Mouse (Mus musculus) midbrain, postnatal 0 days (tissue): ENCODE measurements around the gene Gm49325. TPM values are rescaled to one million over a fixed set of nuclear protein-coding genes. Genes with fewer than 3 reads are reported as not detected.

ENCODE experiments used
- ATAC-seq: fragments of 200-750 bp; cut with Nextera tagmentation; 2 replicates; pipeline ENCODE4 v1.8.0; 2017; ENCODE audit warnings: moderate number of reproducible peaks, mild to moderate bottlenecking, moderate TSS enrichment, moderate library complexity; ENCODE audit not compliant: low FRiP score
- DNase-seq: peaks from one replicate; pipeline ENCODE4 v3.0.0-alpha.2; 2015; ENCODE audit warnings: low spot score
- H3K27ac ChIP-seq: fragments of 300-500 bp; sonication (generic); 2 replicates; pipeline ENCODE4 v1.5.1; 2014; ENCODE audit warnings: low read depth, mild to moderate bottlenecking, low read length, mixed read lengths
- H3K27me3 ChIP-seq: fragments of 300-500 bp; sonication (generic); 2 replicates; pipeline ENCODE4 v1.6.1; 2014; ENCODE audit warnings: low read length, control low read depth, mixed read lengths; ENCODE audit not compliant: insufficient read depth
- H3K36me3 ChIP-seq: fragments of 300-500 bp; sonication (generic); 2 replicates; pipeline ENCODE4 v1.6.1; 2014; ENCODE audit warnings: low read length, control low read depth, mixed read lengths; ENCODE audit not compliant: insufficient read depth
- H3K4me1 ChIP-seq: fragments of 300-500 bp; sonication (generic); 2 replicates; pipeline ENCODE4 v1.6.1; 2014; ENCODE audit warnings: mild to moderate bottlenecking, control low read depth, antibody characterized with exemption, low read length, mixed read lengths; ENCODE audit not compliant: insufficient read depth
- H3K4me2 ChIP-seq: fragments of 300-500 bp; sonication (generic); 2 replicates; pipeline ENCODE4 v1.6.1; 2014; ENCODE audit warnings: low read depth, mild to moderate bottlenecking, low read length, mixed read lengths; ENCODE audit not compliant: poor library complexity, severe bottlenecking
- H3K4me3 ChIP-seq: fragments of 300-500 bp; sonication (generic); 2 replicates; pipeline ENCODE4 v1.5.1; 2014; ENCODE audit warnings: low read depth, mild to moderate bottlenecking, low read length, moderate library complexity
- H3K9ac ChIP-seq: fragments of 300-500 bp; sonication (generic); replicated peaks from 2 replicates; pipeline ENCODE4 v1.6.1; 2014; ENCODE audit warnings: mild to moderate bottlenecking, low read length, moderate library complexity, mixed read lengths; ENCODE audit not compliant: poor library complexity, severe bottlenecking
- H3K9me3 ChIP-seq: fragments of 300-500 bp; sonication (generic); 2 replicates; pipeline ENCODE4 v1.6.1; 2016; ENCODE audit warnings: low read length, control low read depth
- CTCF ChIP-seq: IDR thresholded peaks from 2 replicates; pipeline ENCODE4 v1.5.1; 2016; ENCODE audit warnings: antibody characterized with exemption, mild to moderate bottlenecking
- WGBS: fragments of 180-500 bp; shearing (Covaris S2); extraction: QIAGEN DNeasy Blood & Tissue Kit; methylation state at CpG from one replicate; pipeline ENCODE4 v1.1.7; 2014; 5-methylcytosine and 5-hydroxymethylcytosine counted together
- polyA plus RNA-seq: library from polyadenylated mRNA; unstranded; fragments of >200 nt; fragmentation: Nextera tagmentation; extraction: Ambion mirVana; gene quantifications from 2 replicates; pipeline ENCODE4 v1.2.1, GENCODE M21; 2015
- total RNA-seq: library from RNA; depleted of rRNA; stranded (reverse); fragments of >200 nt; gene quantifications from 2 replicates; pipeline ENCODE4 v1.2.3, GENCODE M21; 2014

The Gm49325 gene
- total and polyA plus RNA-seq, 2 experiments from 2014 or later = 10.5 TPM; not detected in 1

DNA sequence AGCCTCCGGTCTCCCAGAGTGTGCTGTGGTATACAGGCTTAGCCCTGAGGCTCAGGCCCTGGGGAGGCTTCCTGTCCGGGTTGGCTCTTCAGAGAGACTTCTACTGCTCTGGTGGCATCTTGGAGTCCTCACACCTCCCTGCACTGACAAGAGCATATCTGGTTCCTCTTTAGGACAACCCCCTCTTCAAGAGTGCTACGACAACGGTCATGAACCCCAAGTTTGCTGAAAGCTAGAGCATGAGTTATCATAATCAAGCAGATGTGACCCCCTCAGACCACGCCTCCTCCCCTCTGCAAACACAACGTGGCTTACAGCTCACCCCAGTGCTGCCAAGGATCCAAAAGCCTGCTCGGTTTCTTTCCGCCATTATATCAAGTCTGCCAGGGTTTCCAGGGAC, 41.0 kb upstream of the Gm49325 start:
- no peak overlapping the region for H3K27ac ChIP-seq
- no peaks in the 10 kb centered on the region for H3K9me3 ChIP-seq
- DNase-seq (no peak), ATAC-seq (no peak)
- H3K27me3 ChIP-seq = no peaks in the 10 kb centered on the region
- H3K4me1 ChIP-seq = no peaks in the 10 kb centered on the region
- WGBS = 82% methylated on average over 8 of the region's 8 CpGs
- TF ChIP-seq CTCF = no peak
- H3K4me3 ChIP-seq = no peak overlapping the region
- H3K36me3 ChIP-seq = no peaks in the 10 kb centered on the region
- H3K4me2 ChIP-seq = no peak overlapping the region
- no peak overlapping the region for H3K9ac ChIP-seq

DNA sequence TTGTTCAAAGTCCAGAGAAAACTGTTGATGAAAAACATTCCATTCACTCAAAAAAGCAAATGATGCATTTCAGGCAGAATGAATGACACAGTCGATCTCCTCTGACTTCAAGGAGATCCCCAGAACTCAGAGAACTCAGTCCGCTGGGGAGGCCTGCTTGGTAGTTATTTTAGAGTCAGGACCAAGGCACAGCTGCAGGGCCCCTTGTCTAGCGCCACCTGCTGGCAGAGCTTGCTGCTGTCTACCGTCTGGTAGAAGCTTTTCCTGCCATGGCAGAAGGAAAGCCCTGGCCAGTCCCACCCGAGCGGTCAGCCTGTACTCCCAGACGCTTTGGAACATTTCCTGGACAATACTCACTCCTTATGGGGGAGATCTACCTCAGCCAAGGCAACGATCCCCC, 39.3 kb upstream of the Gm49325 start:
- no peak overlapping the region for H3K9ac ChIP-seq
- H3K36me3 ChIP-seq = no peaks in the 10 kb centered on the region
- WGBS = 33% methylated on average over 8 of the region's 8 CpGs
- H3K4me3 ChIP-seq = no peak overlapping the region
- ATAC-seq (no peak), DNase-seq (peak; percentile 56)
- peak; percentile 69 for TF ChIP-seq CTCF
- no peak overlapping the region for H3K27ac ChIP-seq
- H3K4me1 ChIP-seq = no peaks in the 10 kb centered on the region
- H3K4me2 ChIP-seq = no peak overlapping the region
- no peaks in the 10 kb centered on the region for H3K9me3 ChIP-seq
- no peaks in the 10 kb centered on the region for H3K27me3 ChIP-seq

DNA sequence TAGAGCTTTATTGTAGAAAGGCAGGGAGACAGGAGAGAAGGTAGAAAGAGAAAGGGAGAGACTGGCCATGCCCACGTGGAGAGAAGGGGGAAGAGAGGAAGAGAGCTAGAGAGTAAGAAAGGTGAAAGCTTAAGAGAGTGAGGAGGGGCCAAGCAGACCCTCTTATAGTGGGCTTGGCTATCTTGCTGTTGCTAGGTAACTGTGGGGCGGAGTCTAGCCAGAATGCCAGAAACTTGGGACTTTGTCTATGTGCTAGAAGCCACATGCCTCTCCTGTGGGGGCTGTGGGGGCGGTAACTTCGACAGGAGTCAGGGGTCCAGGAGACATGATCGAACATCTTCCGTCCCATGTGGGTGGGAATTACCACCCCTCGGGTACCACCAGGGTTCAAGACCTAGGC, 36.5 kb upstream of the Gm49325 start:
- H3K27ac ChIP-seq = no peak overlapping the region
- TF ChIP-seq CTCF = no peak
- H3K36me3 ChIP-seq = no peaks in the 10 kb centered on the region
- H3K9me3 ChIP-seq = no peaks in the 10 kb centered on the region
- H3K4me1 ChIP-seq = no peaks in the 10 kb centered on the region
- H3K4me3 ChIP-seq = no peak overlapping the region
- 38% methylated on average over 7 of the region's 7 CpGs for WGBS
- no peaks in the 10 kb centered on the region for H3K27me3 ChIP-seq
- DNase-seq (no peak), ATAC-seq (no peak)
- no peak overlapping the region for H3K4me2 ChIP-seq
- H3K9ac ChIP-seq = no peak overlapping the region

DNA sequence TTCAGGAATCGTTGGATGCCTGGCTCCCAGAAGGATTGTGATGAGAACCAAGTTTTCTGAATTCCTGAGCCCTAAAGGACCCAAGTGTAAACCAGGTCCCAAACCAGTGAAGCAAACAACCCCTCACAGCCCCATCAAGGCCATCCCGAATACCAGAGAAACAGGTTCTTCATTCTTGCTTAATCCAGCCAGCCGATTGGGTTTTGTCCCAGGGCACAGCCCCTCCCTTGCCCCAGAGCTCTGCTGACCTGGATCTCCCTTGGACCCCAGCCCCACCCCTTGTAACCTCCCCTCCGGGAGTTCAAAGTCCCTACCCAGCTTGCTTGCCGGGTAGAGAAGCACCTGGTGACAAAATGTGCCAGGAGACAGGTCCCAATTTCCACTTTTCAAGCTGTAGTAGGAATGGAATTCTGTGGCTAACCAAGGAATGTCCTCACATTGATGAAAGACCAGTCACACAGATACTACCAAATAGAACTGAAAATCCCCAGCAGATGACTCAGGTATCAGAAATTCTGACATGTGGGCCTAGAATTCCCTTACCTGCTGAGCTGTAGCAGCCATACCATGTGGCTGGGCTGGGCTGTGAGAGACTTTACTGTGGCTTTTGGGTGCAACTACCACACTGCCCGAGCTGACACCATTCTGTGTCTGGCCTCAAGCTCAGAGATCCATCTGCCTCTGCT, 35.9 kb upstream of the Gm49325 start:
- no peak overlapping the region for H3K4me2 ChIP-seq
- no peak overlapping the region for H3K9ac ChIP-seq
- no peaks in the 10 kb centered on the region for H3K9me3 ChIP-seq
- ATAC-seq (no peak), DNase-seq (no peak)
- no peaks in the 10 kb centered on the region for H3K4me1 ChIP-seq
- no peak overlapping the region for H3K27ac ChIP-seq
- H3K4me3 ChIP-seq = no peak overlapping the region
- no peaks in the 10 kb centered on the region for H3K36me3 ChIP-seq
- H3K27me3 ChIP-seq = no peaks in the 10 kb centered on the region
- no peak for TF ChIP-seq CTCF
- 61% methylated on average over 6 of the region's 6 CpGs for WGBS

DNA sequence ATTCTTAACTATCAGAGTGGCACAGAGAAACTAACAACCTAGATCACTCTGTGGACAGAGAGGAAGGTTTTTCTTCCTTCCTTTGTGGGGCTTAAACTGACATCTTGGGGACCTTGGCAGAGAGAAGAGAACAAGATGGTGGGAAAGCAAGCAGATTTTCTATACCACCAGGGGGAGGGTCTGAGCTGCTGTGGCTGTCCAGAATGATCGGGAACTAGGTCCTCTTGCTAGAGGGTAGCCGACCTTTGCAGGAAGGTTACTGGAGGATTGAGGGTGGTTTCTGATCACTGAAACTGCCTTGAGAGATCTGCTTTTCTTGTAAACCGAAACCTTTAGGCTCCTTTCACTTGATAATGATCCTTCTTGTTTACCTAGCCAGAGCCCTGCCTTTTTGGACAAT, 33.8 kb upstream of the Gm49325 start:
- no peak for DNase-seq
- no peaks in the 10 kb centered on the region for H3K27me3 ChIP-seq
- H3K9me3 ChIP-seq = no peaks in the 10 kb centered on the region
- no peaks in the 10 kb centered on the region for H3K4me1 ChIP-seq
- WGBS = 39% methylated on average over 3 of the region's 3 CpGs
- no peaks in the 10 kb centered on the region for H3K36me3 ChIP-seq
- H3K4me2 ChIP-seq = no peak overlapping the region
- H3K4me3 ChIP-seq = no peak overlapping the region
- TF ChIP-seq CTCF = peak; percentile 39; the same call in 1 of the 2 replicates
- no peak overlapping the region for H3K27ac ChIP-seq
- no peak for ATAC-seq
- H3K9ac ChIP-seq = no peak overlapping the region

DNA sequence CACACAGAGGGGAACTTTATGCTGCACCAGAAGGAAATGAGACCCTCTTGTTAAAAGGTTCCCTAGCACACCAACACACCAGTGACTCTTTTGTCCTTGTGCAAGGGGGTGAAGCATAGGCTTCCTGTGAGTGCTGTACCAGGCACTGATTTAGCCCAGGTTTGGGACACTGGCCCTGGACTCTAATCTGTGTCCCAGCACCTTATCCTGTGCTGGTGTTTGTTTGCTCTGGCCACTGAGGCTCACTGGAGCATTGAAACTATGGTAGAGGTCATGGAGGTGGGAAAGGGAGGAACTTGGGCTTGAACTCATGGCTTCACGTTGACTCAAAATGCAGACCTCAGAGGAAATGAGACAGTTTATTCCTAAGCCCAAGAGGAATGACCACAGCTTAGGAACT, 32.8 kb upstream of the Gm49325 start:
- no peak overlapping the region for H3K4me3 ChIP-seq
- no peaks in the 10 kb centered on the region for H3K4me1 ChIP-seq
- H3K27ac ChIP-seq = no peak overlapping the region
- DNase-seq (no peak), ATAC-seq (no peak)
- no peak overlapping the region for H3K4me2 ChIP-seq
- no peak for TF ChIP-seq CTCF
- no peak overlapping the region for H3K9ac ChIP-seq
- no peaks in the 10 kb centered on the region for H3K27me3 ChIP-seq
- H3K9me3 ChIP-seq = no peaks in the 10 kb centered on the region
- H3K36me3 ChIP-seq = no peaks in the 10 kb centered on the region
- 54% methylated on average over 1 of the region's 1 CpGs for WGBS
